Mouse (Mus musculus) spleen, adult 2 months (tissue): Measurements from ENCODE around the gene Hsdl2. TPM values are rescaled to one million over a fixed set of nuclear protein-coding genes. Genes with fewer than 3 reads are reported as not detected.

ENCODE experiments used
- DNase-seq, 2 experiments: peaks; one replicate each; pipeline versions ENCODE4 v3.0.0 to v3.0.0-alpha.2; 2012 to 2021; ENCODE audit warnings: low spot score in 2 of 2, low read depth in 1 of 2
- H3K27ac ChIP-seq: fragments of 200-500 bp; 2 replicates; pipeline ENCODE4 v1.5.1; 2012; ENCODE audit warnings: low read length, inconsistent platforms; ENCODE audit not compliant: insufficient read depth
- H3K27me3 ChIP-seq: fragments of 200-500 bp; 2 replicates; pipeline ENCODE4 v1.6.1; 2012; ENCODE audit warnings: mild to moderate bottlenecking, moderate library complexity, low read length, inconsistent platforms; ENCODE audit not compliant: control insufficient read depth, insufficient read depth
- H3K36me3 ChIP-seq: fragments of 200-500 bp; 2 replicates; pipeline ENCODE4 v1.6.1; 2012; ENCODE audit warnings: mild to moderate bottlenecking, low read length, inconsistent platforms; ENCODE audit not compliant: control insufficient read depth, insufficient read depth
- H3K4me1 ChIP-seq: fragments of 200-500 bp; 2 replicates; pipeline ENCODE4 v1.6.1; 2011; ENCODE audit warnings: inconsistent platforms; ENCODE audit not compliant: control insufficient read depth, insufficient read depth, insufficient read length
- H3K4me3 ChIP-seq: fragments of 200-500 bp; 2 replicates; pipeline ENCODE4 v1.5.1; 2011; ENCODE audit warnings: mild to moderate bottlenecking, inconsistent platforms; ENCODE audit not compliant: insufficient read depth, insufficient read length; ENCODE audit errors: extremely low read depth
- CTCF ChIP-seq: fragments of 200-500 bp; IDR thresholded peaks from 2 replicates; pipeline ENCODE4 v1.5.1; 2011; ENCODE audit warnings: mild to moderate bottlenecking, inconsistent platforms; ENCODE audit not compliant: insufficient read depth, insufficient read length, insufficient replicate concordance; ENCODE audit errors: extremely low read depth
- POLR2A ChIP-seq: fragments of 200-500 bp; IDR thresholded peaks from 2 replicates; pipeline ENCODE4 v1.6.1; 2011; ENCODE audit warnings: low read depth, low read length, inconsistent platforms
- WGBS: fragments of 180-500 bp; shearing (Covaris S2); methylation state at CpG from one replicate; pipeline ENCODE4 v1.1.7; 2018; 5-methylcytosine and 5-hydroxymethylcytosine counted together
- polyA plus RNA-seq: library from polyadenylated mRNA; depleted of rRNA; stranded (reverse); fragments of >200 nt; gene quantifications from 2 replicates; pipeline ENCODE4 v1.2.3, GENCODE M21; 2012

Gene Hsdl2
- polyA plus RNA-seq, 1 experiment, result 3.0 TPM

DNA sequence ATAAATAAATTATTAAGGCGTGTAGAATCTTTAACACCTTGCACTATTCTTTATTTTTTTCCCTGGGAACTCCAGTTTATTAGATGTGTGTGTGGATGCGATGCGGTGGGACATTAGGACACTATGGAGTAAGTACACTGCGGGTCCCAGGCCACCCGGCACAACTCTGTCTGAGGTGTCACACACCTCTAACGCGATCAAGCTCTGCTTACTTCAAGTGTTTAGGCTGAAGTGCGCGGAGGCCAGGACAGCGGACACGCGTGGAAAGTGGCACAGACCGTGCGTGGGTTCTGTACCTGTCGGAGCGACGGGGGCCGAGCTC is 44.3 kb downstream of the Hsdl2 start:
- no peak for DNase-seq
- H3K4me1 ChIP-seq, result no peaks in the 10 kb centered on the region

DNA sequence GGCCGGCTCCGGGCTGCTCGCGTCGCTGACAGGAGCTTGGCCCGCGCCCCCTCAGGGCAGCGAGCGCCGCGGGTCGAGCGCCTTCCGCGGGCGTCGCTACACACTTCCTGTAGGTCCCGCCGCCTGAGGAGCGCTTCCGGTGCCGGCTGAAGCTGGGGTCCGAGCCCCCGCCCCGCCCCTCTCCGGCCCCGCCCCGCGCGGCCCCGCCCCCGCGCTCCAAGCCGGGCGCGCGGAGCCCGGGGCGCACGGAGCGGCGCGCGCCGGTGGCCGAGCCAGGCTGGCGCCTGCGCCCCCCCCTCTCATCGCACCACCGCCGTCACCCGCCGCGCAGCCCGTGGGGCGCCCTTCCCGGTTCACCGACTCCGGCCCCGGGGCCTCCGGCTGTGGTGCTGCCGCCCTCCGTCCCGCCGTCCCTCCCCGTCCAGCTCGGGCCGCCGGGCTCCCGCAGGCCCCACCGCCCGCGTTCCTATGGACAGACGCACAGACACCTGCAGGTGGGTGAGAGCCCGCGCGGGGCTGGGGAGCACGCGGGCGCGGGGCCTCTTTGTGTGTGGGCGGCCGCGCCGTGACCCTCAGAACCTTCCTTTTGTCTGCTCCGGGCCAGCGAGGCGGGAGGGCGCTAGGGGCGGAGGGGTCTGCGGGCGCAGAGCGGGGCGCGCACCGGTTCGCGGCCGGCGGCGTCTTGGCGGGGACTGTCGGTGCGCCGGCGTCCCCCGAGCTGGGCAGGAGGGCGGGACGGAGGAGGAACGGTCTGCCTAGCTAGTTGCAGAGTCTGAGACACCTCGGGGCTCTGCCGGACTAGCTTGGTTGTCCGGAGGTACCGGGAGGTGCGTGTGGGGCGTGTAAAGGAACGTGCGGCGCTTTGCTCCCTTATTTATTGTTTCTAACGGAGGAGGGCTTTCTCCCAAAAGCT is 44.9 kb downstream of the Hsdl2 start, which contains the start of gene E130308A19Rik:
TSS of gene E130308A19Rik (plus strand) at position 214 of the 913 bp plus-strand sequence.
- TF ChIP-seq CTCF, result no peak
- TF ChIP-seq POLR2A, result peak; percentile 52
- 1% methylated on average over 113 of the region's 120 CpGs for WGBS
- Histone ChIP-seq H3K27ac (peak within 1 kb of the TSS; percentile 85), H3K36me3 (no peaks in the 10 kb centered on the region), H3K4me1 (no peaks in the 10 kb centered on the region), H3K27me3 (no peaks in the 10 kb centered on the region), H3K4me3 (peak within 1 kb of the TSS; percentile 100)
- DNase-seq, result peak; percentile 50 to 78

More for the DNA sequence above, 44.3 kb downstream of the Hsdl2 start:
- H3K4me3 ChIP-seq, result peak overlapping the region; percentile 100
- TF ChIP-seq CTCF (no peak), POLR2A (no peak)
- 4% methylated on average over 18 of the region's 18 CpGs for WGBS
- no peaks in the 10 kb centered on the region for H3K36me3 ChIP-seq
- H3K27ac ChIP-seq, result peak overlapping the region; percentile 85
- H3K27me3 ChIP-seq, result no peaks in the 10 kb centered on the region

- no peak for TF ChIP-seq CTCF
- TF ChIP-seq POLR2A, result no peak
- Histone ChIP-seq H3K4me3 (no peak overlapping the region), H3K36me3 (no peaks in the 10 kb centered on the region), H3K27ac (no peak overlapping the region), H3K27me3 (no peaks in the 10 kb centered on the region), H3K4me1 (no peaks in the 10 kb centered on the region)
- WGBS, result 86% methylated on average over 4 of the region's 4 CpGs
- no peak for DNase-seq
Observed at GRCm38 (mm10) chr4:59628255-59628654, 46.9 kb downstream of the Hsdl2 start.

GRCm38 (mm10) chr4:59629076-59629874 is 47.9 kb downstream of the Hsdl2 start:
- no peaks in the 10 kb centered on the region for H3K27me3 ChIP-seq
- WGBS, result 73% methylated on average over 7 of the region's 7 CpGs
- no peak for DNase-seq
- TF ChIP-seq POLR2A (no peak), CTCF (no peak)
- H3K4me3 ChIP-seq, result no peak overlapping the region
- H3K27ac ChIP-seq, result no peak overlapping the region
- no peaks in the 10 kb centered on the region for H3K4me1 ChIP-seq
- H3K36me3 ChIP-seq, result no peaks in the 10 kb centered on the region

DNA sequence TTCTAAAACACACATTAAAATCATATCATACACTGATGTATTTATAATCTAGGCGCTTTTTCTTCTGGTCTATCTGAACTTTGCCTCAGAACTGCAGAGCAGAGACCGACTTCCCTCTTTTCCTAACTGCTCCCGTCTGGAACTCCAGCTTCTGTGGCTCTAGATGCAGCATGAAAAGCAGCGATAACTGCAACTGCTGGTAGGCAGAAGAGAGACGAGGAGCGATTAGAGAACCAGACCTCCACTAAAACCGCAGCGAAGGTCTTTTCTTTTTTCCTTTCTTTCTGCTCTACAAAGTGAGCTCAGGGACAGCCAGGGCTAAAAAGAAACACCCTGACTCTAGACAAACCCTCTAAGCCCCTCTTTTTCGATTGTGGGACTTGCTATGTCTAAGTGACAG is 48.8 kb downstream of the Hsdl2 start:
- no peak overlapping the region for H3K27ac ChIP-seq
- 70% methylated on average over 9 of the region's 9 CpGs for WGBS
- no peaks in the 10 kb centered on the region for H3K27me3 ChIP-seq
- H3K4me1 ChIP-seq, result no peaks in the 10 kb centered on the region
- no peak for TF ChIP-seq POLR2A
- no peak for TF ChIP-seq CTCF
- no peak overlapping the region for H3K4me3 ChIP-seq
- H3K36me3 ChIP-seq, result no peaks in the 10 kb centered on the region
- DNase-seq, result no peak

DNA sequence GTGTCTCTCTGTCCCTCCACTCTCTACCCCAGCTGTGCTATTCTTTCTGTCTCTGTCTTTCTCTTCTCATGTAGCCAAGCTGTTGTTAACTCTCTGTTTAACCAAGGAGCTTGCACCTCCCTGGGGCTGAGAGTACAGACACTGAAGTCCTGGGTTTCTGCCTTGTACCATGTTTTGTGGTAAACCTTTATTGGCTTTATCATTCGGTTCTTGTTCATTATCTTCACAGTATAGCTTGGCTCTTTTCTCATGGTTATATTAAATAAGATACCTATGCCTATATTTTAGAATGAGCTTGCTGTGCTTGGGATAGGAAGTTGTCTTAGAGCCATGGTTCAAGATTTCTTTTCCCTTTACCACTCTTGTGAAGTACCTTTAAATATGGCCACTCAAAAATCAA is 53.2 kb downstream of the Hsdl2 start:
- TF ChIP-seq CTCF, result no peak
- TF ChIP-seq POLR2A, result no peak
- no peak for DNase-seq
- Histone ChIP-seq H3K4me1 (no peaks in the 10 kb centered on the region), H3K27ac (no peak overlapping the region), H3K4me3 (no peak overlapping the region), H3K27me3 (no peaks in the 10 kb centered on the region), H3K36me3 (no peaks in the 10 kb centered on the region)
- WGBS, result 85% methylated on average over 1 of the region's 1 CpGs
